Mouse (Mus musculus) adrenal gland, adult 2 months (tissue): ENCODE data around the gene Cln3. TPM values are rescaled to one million over a fixed set of nuclear protein-coding genes. Genes with fewer than 3 reads are reported as not detected.

Source experiments
- DNase-seq: peaks from one replicate; pipeline ENCODE4 v3.0.0; 2021
- long read RNA-seq: library from polyadenylated mRNA; stranded (forward); transcript quantifications from one replicate; pipeline ENCODE4 v2.0.0, GENCODE M21; 2021
- polyA plus RNA-seq: library from polyadenylated mRNA; depleted of rRNA; stranded (reverse); fragments of >200 nt; gene quantifications from 2 replicates; pipeline ENCODE4 v1.2.3, GENCODE M21; 2012; rRNA removed
- total RNA-seq, 2 experiments: library from RNA; stranded (reverse); gene quantifications; 2 replicates each; pipeline ENCODE4 v1.2.3; 2021

Gene Cln3
- total RNA-seq, result 10 to 100 TPM; 33.2 to 47.4 TPM
- polyA plus RNA-seq, result 52.8 and 56.1 TPM in 2 replicates
- long read RNA-seq, transcript Cln3-201 (15 exons, 2,386 nt), result major isoform, 8 of 27 reads
- long read RNA-seq, partial matches to known transcripts, result 7 of 27 reads
- long read RNA-seq, other reads (novel, unspliced or antisense), result 11 of 27 reads

DNA sequence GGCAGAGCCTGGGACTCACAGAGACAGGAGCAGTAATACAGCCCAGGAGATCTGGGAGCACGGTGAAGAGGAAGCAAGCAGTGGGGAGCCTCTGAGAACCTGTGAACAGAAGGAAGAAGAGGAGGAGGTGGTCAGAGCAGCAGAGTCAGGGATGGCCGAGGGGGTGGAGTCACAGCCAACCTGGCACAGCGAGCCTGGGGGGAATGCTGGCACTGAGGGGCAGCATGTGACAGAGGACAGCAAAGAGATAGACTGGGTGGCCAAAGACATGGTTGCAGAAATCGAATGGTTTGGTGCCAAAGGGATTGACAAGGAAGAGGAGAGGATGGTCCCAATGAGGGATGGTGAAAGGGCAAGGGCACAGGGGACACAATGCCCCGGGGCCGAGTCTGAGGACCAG lies at the start of gene Cln3:
Gene Cln3 (minus strand): TSS at position 101 of the 400 bp plus-strand sequence.
- no peak for DNase-seq

- DNase-seq, result no peak
These were observed 49.8 kb upstream of the Cln3 start for GRCm38 (mm10) chr7:126635375-126635774.

- no peak for DNase-seq
These were observed 46.9 kb upstream of the Cln3 start for GRCm38 (mm10) chr7:126632478-126632877.

DNA sequence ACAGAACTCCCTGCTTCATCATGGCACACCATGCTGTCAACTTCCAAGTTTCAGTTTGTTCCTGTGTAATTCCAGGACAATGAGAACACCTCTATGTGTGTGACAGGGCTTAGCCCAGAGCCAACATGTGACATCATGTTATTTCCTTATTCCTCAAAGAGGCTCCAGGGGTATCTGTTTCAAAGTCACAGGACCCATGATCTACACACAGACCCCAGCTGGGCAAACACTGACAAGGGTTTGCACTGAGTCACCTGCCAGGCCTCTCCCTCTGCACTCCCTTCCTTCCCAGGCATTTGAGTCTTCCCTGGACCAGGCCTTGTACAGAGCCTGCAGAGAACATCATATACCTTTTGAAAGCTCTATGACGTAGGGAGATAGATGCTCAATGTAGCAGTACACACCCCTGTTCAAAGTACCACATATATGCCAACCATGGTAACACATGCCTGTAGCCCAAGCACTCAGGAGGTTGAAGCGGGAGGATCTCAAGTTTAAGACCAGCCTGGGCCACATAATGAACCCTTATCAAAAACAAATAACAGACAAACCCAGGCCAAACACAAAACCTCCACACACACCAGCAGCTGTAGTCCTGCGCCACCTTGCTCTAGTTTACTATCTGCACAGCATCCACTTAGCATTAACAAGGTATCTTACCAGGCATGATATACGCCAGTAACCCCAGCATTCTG lies 45.4 kb upstream of the Cln3 start, which contains the start of gene Nupr1:
Gene Nupr1 (minus strand): TSS at position 38 of the 695 bp plus-strand sequence.
- no peak for DNase-seq

DNA sequence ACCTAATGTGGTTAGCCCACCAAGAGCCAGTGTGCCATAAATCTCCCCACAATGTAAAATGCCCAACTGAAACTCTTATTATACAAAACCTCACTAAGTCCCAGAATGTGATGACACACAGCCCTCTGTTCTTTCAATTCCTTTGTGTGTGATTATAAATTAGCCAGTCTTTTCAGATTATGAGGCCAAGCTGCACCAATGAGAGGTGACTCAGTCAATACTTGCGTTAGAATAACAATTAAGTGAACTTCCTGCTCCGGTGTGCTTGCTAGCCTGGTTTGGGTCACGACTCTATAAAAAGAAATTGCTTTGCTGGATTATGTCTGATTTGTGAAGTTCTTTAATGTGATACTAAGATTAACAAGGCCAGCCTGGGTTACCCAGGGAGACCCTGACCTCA lies 44.3 kb upstream of the Cln3 start:
- DNase-seq, result no peak

DNA sequence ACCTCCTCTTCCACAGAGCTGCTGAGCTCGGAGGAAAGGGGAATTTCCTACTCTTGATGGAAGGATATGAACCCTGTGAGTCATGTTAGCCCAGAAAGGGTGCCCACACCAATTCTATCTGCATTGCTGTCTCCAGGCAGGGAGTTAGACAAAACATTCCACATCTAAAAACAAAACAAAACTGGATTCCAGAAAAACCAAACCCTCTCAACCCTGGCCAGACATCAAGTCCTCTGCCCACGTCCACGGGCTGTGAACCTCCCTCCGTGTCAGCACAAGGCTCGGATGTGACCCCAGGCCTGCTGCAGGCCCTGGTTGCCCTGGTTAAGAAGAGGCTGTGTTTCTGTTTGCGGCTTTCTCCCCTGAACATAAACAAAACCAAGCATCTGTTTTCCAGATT lies 42.5 kb upstream of the Cln3 start:
- no peak for DNase-seq

DNA sequence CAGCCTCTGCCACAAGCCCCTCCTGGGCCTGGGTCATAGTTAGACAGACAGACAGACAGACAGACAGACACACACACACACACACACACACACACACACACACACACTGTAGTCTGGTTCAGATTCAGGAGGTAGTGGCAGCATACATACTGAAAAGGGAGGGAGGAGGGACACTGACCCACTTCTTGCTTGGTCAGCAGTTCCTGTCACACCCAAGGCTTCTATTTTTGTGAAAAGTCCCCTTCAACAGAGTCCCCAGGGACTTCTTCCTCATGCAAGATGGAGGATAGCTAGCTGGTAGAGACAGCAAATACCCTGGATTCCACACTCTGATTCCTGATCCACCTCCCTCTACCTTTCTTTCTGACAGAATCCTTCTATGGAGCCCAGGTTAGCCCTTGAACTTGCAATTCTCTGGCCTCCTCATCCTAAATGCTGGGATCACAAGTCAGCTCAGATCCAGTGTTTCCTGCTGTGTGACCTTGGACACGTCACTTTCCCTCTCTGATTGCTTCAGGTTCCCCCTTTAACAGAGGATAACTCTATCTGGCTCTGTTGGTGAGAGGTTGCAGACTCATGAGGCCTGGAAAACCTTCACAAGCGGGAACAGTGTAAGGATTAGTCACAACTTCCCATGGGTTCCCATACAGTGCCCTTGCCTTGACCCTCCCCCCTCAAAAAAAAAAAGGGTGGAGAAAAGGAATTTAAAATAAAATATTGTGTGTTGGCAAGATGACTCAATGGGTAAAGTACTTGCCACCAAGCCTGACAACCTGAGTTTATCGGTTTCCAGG lies 40.4 kb upstream of the Cln3 start:
- peak; percentile 49 for DNase-seq

- DNase-seq, result peak; percentile 89
These were observed 39.8 kb upstream of the Cln3 start for GRCm38 (mm10) chr7:126625369-126625768.

DNA sequence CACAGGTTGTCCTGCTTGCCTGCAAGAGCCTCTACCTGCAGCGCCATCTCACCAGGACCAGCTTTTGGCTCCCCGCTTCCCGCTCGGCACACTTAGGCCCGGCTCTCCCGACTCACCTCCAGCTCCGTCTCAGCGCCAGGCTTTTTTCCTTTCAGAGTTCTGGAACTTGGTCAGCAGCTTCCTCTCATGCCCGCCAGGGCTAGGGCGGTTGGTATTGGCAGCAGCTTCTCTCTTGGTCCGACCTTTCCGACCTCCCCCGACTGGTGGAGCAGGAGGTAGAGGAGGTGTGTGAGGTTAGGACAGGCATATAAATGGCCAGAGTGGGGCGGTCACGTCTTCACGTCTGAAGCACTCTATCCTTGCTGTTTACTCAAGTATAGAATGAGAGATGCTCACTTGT lies 39.2 kb upstream of the Cln3 start:
- DNase-seq, result peak; percentile 22

- DNase-seq, result no peak
These were observed 37.8 kb upstream of the Cln3 start for GRCm38 (mm10) chr7:126623381-126623780.

- DNase-seq, result no peak
These were observed 36.1 kb upstream of the Cln3 start for GRCm38 (mm10) chr7:126621452-126622359.

DNA sequence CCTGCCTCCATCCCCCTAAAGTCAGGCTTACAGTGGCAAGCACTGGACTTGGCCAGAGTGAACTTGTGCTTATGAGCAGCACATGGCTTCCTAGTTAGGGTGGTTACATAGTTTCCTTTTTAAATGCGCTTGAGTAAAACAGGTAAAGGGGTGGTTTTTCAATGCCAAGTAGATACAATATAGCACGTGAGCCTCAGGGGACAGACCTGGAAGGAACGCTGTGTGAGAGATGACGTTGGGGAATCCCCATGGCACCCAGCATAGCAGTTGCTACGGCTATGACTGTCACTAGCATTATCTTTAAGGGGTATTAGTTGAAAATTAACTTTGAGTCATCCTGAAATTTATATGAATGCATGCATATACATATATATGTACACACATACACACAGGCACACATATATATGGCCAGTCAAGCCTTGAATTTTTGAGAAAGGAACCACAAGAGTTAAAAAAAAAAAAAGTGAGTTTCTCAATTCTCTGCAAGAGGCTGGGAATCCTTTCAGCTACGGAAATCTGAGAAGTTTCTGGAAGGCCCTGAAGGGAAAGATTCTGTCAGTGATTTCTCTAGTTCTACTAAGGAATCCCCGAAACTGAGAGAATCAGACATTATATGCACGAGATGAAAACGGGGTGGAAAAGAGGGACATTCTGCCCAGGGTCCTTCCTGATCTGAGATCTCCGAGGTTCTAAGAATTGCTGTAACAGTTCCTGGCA lies 34.1 kb upstream of the Cln3 start:
- DNase-seq, result no peak

DNA sequence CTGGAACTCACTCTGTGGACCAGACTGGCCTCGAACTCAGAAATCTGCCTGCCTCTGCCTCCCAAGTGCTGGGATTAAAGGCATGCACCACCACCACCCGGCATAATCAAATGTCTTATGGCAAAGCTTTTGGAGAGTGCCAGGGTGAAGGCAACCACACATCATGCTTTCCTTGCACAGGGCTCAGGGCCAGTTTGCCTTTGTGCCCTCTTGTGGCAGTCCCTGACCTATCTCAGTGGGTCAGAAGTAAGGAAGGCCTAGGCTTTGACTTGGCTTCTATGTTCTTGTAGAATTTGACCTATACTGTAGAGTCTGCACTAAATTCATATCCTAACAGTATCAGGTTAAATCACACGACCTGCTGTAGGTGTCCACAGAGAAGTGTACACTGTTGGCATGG lies 31.1 kb upstream of the Cln3 start:
- peak; percentile 37 for DNase-seq

DNA sequence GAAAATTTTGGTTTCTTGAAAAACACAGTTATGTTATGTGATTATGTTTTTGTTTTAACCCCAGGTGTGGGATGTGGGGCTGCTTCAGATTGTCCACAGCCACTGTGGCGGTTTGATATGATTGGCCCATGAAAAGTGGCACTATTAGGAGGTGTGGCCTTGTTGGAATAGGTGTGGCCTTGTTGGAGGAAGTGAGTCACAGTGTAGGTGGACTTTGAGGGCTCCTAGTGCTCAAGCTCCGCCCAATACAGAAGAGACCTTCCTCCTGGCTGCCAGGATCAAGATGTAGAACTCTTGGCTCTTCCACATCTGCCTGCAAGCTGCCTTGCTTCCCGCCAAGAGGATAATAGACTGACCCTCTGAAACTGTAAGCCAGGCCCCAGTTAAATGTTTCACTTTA lies 27.1 kb upstream of the Cln3 start:
- no peak for DNase-seq

DNA sequence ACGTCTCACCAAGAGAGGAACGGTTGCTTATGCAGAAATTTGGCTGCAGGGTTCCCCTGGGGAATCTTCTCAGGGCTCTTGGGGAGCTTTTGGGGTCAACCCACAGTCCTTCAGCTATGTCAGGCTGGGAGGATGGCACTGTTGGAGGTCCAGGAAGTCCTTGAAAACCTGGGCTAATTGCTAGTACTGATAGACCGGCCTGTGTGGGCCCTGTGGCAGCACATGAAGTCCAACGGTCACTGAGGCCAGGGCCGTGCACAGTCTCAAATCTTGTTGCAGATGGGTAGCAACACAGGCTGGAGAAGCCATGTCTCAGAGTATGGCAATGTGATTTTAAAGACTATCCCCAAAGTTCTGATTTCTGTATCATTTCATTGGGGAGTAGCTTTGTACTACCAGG lies 22.2 kb upstream of the Cln3 start:
- no peak for DNase-seq

GRCm38 (mm10) chr7:126607064-126607463 lies 21.4 kb upstream of the Cln3 start:
- DNase-seq, result peak; percentile 68

DNA sequence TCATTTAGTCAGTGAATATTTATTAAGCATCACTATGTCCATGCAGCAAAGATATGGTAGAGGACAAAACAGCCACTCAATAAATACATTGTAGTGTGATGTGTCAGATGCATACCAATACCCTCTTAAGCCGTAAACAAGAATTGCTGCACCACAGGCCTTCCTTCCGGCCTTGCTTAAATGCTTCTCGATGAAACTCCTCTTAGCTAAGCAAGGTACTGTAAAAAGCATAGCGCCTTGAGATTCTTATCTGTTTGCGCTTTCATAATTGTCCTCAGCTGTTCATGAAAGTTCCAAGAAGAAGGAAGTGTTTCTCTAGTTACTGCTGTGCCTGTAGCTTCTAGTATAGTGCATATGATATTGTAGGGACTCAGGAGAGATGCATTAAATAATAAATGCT lies 21.0 kb upstream of the Cln3 start:
- DNase-seq, result no peak

DNA sequence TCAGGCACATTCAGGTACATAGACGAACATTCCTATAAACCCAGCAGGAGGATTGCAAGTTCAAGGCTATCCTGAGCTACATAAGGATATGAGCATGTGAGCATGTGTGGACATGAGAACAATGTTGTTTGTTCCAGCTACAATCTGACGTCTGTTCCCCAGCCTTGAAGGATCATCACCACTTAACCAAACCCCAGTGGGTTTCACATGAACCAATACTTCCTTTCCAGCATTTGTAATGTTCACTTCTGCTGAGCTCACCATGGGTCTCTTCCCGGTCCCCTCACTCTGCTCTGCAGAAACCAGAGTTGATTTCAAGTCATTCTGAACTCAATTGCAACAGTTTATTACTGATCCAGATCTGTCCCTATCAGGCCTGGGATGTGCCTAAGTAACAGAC lies 17.0 kb upstream of the Cln3 start:
- no peak for DNase-seq

DNA sequence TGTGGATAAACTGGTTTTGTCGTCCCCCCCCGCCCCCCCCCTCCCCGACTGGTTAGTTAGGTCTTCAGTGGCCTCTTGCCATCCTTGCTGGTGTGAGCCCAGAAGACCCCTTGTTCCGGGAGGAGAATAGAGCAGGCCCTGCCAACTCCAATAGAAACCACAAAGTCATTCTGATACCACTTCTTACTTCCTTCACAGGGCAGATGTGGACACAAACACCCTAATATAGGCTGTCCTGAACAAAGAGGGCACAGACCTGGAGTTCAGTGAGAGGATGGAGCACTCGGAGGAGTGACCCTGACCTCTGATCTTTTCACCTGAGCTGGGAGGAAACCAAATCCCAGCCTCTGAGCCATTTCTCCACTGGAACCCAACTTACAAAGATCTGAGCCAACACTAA lies 16.3 kb upstream of the Cln3 start:
- DNase-seq, result no peak

DNA sequence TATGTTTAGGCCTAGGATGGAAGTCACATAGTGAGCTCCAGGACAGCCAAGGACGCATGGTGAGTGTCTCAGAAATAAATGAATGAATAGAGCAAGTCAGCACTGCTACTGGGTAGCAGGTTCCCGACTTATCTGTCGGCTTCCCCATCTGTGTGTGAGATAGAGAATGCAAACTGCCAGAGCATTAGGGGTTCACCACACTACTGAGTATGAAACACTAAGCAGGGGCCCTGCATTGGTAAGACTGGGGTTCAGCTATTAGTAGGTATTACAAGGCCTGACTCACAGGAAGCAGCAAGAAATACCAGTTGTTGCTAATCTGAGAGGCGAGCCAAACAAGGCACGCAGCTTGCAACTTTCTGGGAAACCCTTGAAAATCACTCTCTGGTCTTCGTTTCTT lies 13.3 kb upstream of the Cln3 start:
- no peak for DNase-seq

DNA sequence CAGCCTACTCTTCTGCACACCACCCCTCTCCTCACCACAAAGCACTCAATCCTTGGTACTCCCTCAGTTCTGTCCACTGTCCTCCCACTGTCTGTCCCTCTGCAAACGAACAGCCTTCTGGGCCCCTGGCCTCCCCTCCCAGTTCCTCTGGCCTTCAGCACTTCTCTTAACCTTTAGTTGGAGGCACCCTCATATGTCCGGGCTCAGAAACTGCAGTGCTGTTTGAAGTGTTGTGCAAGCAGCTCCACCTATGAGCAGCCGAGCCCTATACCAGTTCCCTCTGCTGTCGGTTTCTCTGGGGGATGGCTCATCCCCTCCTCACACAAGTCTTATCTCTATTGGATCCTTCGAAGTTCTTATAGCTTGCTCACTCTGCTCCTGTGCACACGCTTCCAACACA lies 10.8 kb upstream of the Cln3 start:
- no peak for DNase-seq

GRCm38 (mm10) chr7:126595890-126596289 lies 10.3 kb upstream of the Cln3 start:
- DNase-seq, result no peak
